Mouse (Mus musculus) forebrain, embryonic 16.5 days (tissue): ENCODE data around the gene Pla2g1b. TPM values are rescaled to one million over a fixed set of nuclear protein-coding genes. Genes with fewer than 3 reads are reported as not detected.

ENCODE experiments used
- polyA plus RNA-seq: library from polyadenylated mRNA; unstranded; fragments of >200 nt; fragmentation: Nextera tagmentation; extraction: Ambion mirVana; gene quantifications from 2 replicates; pipeline ENCODE4 v1.2.1, GENCODE M21; 2015

The Pla2g1b gene
- polyA plus RNA-seq, 1 experiment from 2014 or later: not detected

Other genes with a start within 250 kb of the Pla2g1b start
- 85.3 and 101 TPM in 2 replicates for gene Pop5, start 230.4 kb upstream of the Pla2g1b start, polyA plus RNA-seq
- 168 and 176 TPM in 2 replicates for gene Rnf10, start 193.4 kb upstream of the Pla2g1b start, polyA plus RNA-seq
- gene Coq5, start 186.6 kb upstream of the Pla2g1b start, polyA plus RNA-seq: 62.9 and 64.3 TPM in 2 replicates
- 1,337 and 1,455 TPM in 2 replicates for gene Dynll1, start 165.3 kb upstream of the Pla2g1b start, polyA plus RNA-seq
- gene Srsf9, start 139.1 kb upstream of the Pla2g1b start, polyA plus RNA-seq: 165 and 183 TPM in 2 replicates
- 35.9 and 40.7 TPM in 2 replicates for gene Gatc, start 125.1 kb upstream of the Pla2g1b start, polyA plus RNA-seq
- 59.9 and 62.3 TPM in 2 replicates for gene Triap1, start 125.0 kb upstream of the Pla2g1b start, polyA plus RNA-seq
- 864 and 925 TPM in 2 replicates for gene Cox6a1, start 117.3 kb upstream of the Pla2g1b start, polyA plus RNA-seq
- 53.9 and 62.2 TPM in 2 replicates for gene Msi1, start 36.7 kb upstream of the Pla2g1b start, polyA plus RNA-seq
- 32.7 and 37.6 TPM in 2 replicates for gene Sirt4, start 18.5 kb downstream of the Pla2g1b start, polyA plus RNA-seq
- gene Pxn, start 40.4 kb downstream of the Pla2g1b start, polyA plus RNA-seq: 20.6 and 22.5 TPM in 2 replicates
- 944 and 986 TPM in 2 replicates for gene Rplp0, start 93.2 kb downstream of the Pla2g1b start, polyA plus RNA-seq
- 44.7 and 53.6 TPM in 2 replicates for gene Gcn1l1, start 99.0 kb downstream of the Pla2g1b start, polyA plus RNA-seq
- gene Rab35, start 165.6 kb downstream of the Pla2g1b start, polyA plus RNA-seq: 18.0 and 18.8 TPM in 2 replicates